Mouse (Mus musculus): ENCODE measurements around the gene Cib4.
A peak's percentile ranks its signal among the peaks of the same experiment; 100 is the strongest.

Gene Cib4

DNA sequence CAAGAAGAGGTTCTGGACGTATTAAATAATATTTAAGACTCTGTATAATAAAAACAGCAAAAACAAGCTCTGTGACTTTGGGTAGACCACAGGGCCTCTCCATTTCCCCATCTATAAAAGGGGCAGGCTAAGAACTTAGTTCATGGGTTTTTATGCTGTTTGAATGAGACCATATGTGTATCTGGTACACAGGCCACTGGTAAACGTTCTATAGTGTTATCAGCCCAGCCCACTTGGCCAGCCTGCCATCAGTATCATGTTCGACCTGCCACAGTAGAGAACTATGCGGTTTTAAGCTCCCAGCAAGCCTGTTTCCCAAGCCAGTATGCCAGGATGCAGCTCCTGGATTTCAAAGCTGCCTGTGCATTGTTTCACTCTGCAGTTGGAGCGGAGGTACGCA, 27.1 kb downstream of the Cib4 start:
- no peak for DNase-seq (ENCODE audit: low spot score in 2 of 2)

DNA sequence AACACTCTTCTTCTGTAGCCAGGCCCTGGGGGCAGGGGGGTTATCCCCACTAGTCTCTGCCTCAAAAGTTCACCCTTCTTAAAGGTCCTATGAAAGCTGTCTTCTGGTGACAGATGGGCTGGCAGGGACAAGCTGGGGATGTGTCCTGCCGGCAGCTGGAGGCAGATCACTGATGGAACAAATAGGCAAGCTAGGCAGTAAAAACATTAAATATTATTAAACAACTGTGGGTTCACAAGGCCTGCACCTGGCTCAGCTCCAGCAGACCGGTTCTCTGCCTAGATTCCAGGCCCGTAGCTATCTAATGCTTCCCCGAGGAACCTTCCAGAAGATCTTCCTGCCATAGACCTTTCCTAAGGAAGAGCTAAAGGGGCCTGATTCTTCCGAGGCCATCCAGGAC, 27.5 kb downstream of the Cib4 start:
- DNase-seq (ENCODE audit: low spot score in 2 of 2) = no peak

DNA sequence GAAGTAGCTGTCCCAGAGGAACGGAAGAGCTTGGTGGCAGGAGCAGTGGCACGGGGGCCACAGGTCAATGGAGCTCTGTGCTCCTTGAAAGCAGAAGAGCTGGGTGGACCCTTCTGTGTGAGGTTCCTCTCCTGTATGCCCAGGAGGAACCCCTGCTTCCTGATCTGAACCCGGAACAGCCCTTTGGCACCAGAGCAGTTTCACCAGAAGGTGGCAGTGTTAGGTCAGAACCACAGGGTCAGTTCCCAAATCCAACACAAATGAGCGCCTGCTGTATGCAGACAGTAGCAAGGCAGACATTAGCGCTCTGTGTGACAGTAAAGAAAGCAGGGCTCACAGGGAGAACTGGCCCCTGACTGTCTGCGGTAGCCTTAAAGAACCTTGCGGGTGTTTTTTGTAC, 29.3 kb downstream of the Cib4 start:
- peak; percentile 48 to 52 for DNase-seq (ENCODE audit: low spot score in 2 of 2)

DNA sequence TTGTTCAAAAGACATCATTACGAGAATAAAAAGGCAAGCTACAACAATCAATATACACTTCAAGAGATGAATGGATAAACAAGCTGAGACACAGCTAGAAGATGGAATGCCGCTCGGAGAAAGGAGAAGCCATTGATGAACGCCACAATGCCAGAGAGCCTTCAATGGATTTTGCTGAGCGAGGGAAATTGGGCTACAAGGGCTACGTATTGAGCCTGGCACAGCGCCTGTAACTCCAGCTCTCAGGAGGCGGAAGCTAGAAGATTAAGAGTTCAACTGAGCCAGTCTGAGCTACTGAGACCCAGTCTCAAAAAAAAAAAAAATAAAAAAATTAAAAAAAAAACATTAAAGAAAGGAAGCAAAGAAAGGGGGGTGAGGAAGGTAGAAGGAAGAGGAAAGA, 32.5 kb downstream of the Cib4 start:
- DNase-seq (ENCODE audit: low spot score in 2 of 2) = no peak

DNA sequence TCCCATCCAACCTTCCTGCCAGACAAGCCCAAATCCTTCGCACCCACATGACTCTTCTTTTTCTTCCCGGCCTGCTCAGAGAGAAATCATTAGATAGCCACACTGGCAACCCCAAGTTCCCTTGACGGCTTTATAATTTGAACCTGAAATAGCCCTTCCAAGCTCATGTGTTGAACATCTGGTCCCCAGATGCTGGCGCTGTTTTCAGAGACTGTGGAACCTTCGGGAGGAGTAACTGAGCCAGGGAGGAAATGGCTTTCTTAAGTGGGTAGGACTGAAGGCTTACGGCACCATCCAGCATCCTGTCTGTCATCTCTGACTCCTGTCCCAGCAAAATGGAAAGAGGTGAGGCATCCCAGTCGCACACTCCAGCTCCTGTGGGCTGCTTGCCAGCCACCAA, 48.3 kb downstream of the Cib4 start:
- DNase-seq (ENCODE audit: low spot score in 2 of 2) = no peak

DNA sequence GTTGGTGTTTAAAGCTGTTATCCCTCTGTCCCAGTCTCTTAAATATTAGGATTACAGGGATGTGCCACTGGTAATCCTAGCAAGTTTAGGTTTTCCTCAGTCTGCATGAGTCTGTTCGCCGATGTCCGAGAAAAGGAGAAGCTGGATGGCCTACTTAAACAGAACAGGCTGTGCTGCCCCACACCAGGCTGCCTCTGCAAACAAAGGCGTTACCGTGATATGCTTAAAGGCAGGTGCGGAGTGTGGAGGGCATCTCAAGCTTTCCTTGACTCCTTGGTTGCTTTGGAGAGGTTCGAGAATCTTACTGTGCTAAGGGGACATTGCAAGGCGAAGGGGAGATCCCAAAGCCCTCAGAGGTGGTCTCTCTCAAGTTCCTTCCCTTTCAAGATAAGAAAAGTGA, 48.8 kb downstream of the Cib4 start:
- no peak for DNase-seq (ENCODE audit: low spot score in 2 of 2)

DNA sequence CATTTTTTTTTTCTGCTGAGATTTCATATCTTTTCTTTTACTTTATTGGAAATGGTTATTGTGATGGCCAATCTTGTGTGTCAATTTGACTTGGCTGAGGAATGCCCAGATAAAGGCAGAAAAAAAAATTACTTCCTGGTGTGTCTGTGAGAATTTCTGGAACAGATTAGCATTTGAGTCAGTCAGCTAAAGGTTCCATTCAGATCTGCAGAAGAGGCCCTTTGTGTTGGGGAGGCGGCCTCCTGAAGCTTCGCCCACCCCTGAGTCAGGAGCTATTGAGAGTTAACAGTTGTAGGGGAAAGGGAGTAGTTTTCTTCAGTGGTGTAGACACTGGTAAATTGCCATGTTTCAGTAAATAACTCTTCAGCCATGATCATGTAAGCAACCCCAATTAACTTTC, 50.3 kb downstream of the Cib4 start:
- DNase-seq (ENCODE audit: low spot score in 2 of 2) = no peak

DNA sequence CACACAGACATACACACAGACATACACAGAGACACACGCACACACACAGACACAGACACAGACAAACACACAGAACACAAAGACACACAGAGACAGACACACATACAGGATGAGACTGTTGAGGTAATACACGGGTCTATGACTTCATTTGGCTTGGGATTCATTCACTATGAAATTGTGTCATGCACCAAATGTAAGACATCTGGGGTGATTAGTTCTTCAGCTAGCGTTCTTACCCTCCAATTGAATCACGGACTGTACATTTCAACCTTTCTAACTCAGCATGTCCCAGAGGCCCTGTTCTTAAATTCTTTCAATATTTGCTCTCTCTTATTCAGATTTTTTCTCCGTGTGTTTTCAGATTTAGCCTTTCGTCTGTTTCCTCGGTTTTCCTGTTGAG, 51.0 kb downstream of the Cib4 start:
- DNase-seq (ENCODE audit: low spot score in 2 of 2) = no peak

DNA sequence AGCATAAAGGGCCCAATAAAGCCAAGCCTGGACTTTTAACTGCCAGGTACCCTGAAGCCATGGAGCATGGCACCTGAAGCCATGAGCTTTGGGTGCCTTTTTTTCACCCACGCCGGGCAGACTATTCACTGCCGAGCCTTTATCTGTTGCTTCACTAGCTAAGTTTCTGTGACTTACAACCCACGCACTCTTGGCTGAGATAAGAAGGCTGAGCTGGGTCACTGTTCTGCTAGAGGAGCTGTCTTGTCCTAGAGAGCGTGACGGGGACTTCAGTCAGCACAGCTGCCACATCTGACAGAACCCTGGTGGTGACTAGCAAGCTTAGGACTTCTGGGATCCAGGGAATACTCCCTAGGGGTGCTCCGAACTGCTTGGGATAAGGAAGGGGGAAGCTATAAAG, 51.9 kb downstream of the Cib4 start:
- no peak for DNase-seq (ENCODE audit: low spot score in 2 of 2)

DNA sequence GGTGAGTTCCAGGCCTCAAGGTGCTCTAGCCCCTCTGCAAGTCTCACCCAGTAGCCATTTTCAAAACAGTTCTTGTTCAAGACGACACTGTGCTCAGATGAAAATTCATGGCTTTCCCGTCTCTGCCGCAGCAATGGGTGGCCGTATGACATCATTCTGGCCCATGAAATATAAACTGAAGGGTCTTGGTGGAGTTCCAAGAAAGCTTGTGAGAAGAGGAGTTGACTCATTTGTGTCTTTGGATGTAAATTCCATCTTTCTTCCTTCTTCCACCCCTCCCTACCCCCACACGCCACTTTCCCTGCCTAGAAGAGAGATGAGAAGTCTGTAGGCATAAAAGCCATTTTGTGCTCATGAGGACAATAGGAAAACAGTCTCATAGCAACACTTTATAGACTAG, 54.8 kb downstream of the Cib4 start:
- no peak for DNase-seq (ENCODE audit: low spot score in 2 of 2)

DNA sequence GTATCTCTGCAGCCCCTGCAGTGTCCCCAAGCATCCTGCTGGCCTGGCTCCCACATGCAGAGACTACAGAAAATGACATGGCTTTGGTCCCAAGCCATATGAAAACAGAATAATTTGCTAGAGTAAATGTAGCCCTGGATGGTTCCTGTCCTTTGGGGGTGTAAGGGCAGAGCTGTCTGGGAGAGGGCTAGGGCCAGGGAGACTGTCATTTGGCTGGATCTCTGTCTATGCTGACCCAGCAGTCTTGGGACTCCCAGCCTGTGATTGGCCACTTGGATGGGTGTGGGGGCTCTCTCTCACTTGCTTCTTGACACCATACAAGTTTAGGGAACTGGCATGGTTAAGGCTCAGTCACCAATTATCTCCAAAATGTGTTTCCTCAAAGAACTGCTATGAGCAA, 55.4 kb downstream of the Cib4 start:
- DNase-seq (ENCODE audit: low spot score in 2 of 2) = no peak

DNA sequence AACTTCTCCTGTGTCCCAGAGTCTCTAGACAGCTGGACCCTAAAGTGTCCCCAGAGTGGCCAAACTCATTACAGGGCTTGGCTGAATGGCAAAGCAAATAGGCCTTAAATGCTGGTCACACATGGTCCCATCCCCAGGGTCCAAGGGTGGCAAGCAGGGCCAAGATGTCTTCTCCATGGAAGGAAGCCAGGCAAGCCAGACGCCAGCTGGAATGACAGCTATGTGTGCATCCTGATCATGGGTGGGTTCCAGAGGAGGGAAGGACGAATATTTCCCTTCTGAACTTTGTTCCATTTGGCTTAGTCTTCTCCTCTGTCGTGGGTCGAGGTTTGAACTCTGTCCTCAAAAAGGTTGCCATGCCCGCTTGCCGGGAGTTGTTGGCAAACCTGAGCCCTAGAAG, 60.5 kb downstream of the Cib4 start:
- DNase-seq (ENCODE audit: low spot score in 2 of 2) = peak in 1 of 2 experiments; percentile 23

DNA sequence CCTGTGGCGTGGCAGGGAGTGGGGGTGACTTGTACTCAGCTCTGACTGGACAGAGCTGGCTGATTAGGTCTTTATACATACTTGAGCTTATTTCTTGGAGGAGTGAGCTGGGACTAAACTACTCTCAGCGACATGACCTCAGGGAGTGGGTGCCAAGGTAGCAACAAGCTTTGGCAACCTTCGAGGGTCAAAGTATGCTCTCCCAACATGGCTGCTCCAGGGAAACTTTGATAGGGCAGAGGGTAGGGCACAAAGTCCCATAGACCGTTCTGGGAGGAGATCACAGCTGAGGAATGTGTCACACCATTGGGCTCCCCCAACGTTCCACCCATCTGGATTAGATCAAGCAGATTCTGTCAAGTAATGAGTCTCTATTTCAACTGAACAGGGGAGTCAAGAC, 61.0 kb downstream of the Cib4 start:
- no peak for DNase-seq (ENCODE audit: low spot score in 2 of 2)

DNA sequence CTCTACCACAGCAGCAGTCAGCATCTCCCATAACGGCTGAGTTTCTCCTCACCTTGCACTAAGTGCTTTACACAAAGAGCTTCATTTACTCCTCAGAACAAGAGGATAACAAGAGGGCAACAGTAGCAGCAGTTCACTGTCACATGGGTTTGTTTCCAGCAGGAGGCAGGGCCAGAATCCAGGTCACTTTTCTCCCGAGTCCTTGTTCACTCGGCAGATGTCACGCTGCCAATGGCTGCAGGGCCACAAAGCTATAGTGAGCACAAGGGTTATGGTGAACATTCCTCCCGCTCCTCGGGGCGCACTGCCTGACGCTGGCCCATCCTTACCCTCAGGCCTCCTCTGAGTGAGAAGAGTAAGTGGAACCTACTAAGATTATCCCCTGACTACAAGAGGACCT, 62.1 kb downstream of the Cib4 start:
- DNase-seq (ENCODE audit: low spot score in 2 of 2) = no peak

DNA sequence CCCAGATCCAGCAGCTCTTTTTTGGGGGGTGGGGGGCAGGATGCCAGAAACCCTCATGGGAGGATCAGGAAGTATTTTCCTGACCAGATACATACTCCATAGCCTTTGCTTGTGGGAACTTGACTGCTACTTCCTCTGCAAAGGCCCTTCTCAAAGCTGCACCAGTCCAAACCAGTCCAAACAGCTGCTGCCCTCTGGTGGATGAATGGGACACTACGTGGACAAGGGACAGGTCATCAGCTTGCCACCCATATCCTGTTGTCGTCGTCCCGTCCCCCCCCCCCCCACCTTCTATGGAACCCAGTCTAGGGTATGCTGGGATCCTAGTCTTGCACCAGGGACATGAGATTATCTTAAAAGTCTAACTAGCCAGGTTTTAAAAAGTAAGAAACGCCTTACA, 63.3 kb downstream of the Cib4 start:
- peak; percentile 65 to 72 for DNase-seq (ENCODE audit: low spot score in 2 of 2)

DNA sequence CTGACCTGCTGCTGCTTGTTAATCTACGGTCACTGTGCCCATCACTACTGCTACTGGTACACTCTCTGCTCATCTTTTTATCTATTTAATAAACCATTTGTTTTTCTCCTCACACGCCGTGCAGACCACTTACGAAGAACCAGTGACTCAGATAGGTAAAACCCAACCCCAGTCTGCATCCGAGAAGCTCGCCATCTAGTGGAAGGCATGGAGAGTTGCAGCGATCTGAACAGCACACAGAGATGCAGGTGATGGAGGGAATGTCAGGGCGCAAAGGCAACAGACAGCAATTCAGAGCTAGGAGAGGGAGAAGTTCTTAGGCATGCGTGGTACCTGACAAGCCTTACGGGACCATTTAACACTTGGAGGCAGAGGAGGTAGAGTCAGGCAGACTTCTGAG, 69.1 kb downstream of the Cib4 start:
- DNase-seq (ENCODE audit: low spot score in 2 of 2) = no peak

DNA sequence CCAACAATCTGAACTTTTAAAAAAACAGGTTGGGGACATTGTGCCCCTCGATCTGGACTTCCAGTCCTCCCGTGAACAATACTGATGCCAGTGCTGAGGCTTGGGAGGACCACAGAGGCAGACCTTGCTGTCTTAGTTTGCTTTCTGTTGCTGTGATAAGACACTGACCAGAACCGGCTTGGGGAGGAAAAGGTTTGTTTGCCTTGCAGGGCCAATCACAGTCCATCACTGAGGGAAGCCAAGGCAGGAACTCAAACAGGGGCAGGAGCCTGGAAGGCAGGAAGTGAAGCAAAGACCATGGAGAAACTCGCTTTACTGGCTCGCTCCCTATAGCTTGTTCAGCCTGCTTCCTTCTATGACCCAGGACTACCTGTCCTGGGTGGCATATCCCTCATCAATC, 73.5 kb downstream of the Cib4 start:
- peak in 1 of 2 experiments; percentile 20 for DNase-seq (ENCODE audit: low spot score in 2 of 2)

DNA sequence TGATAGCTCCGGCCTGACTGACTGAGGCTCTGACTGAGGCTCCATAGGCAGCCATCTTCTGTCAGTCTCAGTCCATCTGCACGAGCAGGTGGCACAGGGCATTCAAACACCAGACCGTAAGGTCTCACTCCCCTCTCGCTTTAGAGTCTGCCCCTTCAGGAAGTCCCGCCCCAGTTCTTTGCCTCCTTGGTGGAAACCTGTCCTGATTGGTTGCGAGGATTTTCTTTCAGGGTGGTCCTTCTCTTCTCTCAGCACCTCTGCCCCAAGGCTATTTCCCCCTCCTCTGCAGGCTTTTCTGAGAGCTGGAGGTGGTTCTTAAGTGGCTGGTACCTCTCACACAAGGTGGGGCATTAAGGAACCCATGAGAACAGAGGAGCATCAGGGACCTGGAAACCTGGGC, 75.2 kb downstream of the Cib4 start:
- DNase-seq (ENCODE audit: low spot score in 2 of 2) = no peak

DNA sequence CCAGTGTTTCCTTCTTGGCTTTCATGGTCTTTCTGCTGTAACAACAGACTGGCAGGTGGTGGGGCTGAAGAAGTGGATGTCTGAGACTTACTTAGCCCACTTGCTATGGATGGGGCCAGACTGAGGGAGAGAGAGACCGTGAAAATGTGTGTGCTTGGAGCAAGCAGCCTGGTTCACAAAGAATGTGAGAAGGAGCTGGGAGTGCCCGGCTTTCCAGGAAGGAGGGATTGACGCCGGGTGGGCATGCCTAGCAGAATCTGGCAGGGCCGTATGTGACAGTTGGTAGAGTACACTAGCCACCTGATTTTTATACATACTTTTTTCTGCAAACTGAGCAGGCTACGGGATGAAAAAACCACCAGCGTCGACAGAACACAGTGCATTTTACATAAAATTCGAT, 79.3 kb downstream of the Cib4 start:
- no peak for DNase-seq (ENCODE audit: low spot score in 2 of 2)

DNA sequence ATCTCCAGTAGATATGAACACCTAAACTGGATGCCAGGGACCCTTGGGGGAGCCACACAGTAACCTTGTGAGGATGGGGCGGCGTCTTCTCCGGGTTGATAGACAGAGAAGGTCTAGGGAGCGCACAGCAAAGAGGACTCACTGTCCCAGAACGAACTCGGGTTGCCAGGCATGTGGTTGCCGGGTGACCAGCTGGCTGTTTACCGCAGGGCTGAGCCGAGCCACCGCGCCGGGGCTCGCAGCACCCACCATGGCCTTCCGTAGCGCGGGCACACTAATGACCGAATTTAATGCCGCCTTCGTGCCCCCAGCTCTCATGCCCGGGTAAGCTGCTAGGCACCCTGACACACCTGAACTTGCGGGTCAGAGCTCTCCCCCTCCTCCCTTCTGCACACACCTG, 79.8 kb downstream of the Cib4 start, which contains the start of gene 1700001C02Rik:
1700001C02Rik (plus strand) TSS at position 187 of the 400 bp plus-strand sequence.
- DNase-seq (ENCODE audit: low spot score in 2 of 2) = no peak

DNA sequence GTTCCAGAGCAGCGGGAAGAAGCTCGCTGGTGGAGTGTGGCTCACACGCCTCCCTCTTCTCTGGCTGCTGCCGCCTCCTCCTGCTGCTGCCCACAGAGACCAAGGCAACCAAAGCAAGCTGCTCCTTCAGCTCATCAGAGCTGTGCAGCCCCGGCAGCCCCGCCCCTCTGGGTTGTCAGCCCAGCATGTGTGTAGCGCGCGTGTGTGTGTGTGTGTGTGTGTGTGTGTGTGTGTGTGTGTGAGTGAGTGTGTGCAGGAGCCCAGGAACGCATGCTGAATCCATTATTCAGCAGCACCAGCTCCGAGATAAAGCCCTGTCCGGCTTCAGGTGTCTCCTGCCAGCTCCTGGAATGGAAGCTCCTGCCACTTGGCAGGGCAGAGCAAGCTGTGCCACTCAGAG, 83.8 kb downstream of the Cib4 start, which contains the start of gene Otof:
Otof (minus strand) TSS at position 112 of the 400 bp plus-strand sequence.
- no peak for DNase-seq (ENCODE audit: low spot score in 2 of 2)

DNA sequence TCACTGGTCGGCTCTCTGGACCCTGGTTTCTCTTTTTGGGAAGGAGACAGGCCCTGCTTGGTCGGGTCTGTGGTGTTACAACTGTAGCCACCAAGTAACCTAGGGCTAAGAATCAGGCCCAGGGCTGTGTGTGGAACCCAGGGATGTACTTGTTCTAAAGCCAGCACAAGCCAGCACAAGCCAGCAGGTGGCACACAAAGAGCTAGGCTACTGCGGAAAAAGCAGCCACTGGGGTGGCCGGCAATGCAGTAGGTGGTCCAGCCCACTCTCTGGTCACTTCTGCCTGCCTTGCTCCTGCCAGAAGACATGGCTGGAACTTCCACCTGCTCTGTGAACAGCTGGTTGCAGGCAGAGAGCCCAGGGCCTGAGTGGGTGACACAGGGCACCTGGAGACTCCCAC, 85.5 kb downstream of the Cib4 start:
- DNase-seq (ENCODE audit: low spot score in 2 of 2) = no peak

DNA sequence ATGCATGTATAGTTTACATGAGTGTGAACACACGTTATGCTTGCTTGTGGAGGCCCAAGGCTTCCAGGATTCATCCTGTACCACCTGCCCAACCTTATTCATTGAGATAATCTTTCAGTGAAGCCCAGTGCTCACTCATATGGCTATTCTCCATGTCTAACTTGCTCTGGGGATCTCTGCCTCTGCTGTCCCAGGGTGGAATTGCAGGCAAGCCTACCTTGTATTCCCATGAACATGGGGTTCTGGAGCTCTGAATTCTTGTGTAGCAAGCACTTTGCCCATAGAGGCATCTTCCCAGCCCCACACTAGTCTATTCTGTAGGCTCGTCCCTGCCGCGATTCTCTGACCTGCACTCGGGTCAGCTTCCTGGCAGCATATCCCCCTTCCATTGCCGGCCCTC, 89.6 kb downstream of the Cib4 start:
- DNase-seq (ENCODE audit: low spot score in 2 of 2) = no peak

DNA sequence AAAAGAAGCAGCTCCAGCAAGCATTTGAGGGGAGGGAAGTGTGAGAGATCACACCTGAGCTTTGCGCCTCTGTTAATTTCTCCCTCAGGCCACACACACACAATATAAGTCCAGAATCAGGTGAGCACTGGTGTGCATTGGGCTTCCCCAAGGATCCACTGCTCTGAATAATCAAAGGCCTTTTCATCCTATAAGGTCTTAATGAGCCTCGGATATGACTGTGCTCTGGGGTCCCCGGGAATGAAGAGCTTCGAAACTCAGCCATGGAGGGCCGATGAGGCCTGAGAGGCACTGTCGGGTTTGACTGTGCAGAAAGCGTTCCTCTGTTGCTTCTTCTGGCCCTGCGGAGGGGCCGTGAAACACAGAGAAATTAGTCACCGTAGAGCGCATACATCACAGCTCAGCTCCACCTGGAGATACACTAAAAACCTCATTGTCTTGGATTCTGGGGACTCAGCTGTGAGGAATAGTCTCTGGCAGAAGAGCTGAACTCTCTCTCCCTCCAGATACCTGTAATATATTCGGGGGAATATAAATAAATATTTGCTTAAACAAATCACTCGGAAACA, 101.2 kb downstream of the Cib4 start:
- DNase-seq (ENCODE audit: low spot score in 2 of 2) = no peak

DNA sequence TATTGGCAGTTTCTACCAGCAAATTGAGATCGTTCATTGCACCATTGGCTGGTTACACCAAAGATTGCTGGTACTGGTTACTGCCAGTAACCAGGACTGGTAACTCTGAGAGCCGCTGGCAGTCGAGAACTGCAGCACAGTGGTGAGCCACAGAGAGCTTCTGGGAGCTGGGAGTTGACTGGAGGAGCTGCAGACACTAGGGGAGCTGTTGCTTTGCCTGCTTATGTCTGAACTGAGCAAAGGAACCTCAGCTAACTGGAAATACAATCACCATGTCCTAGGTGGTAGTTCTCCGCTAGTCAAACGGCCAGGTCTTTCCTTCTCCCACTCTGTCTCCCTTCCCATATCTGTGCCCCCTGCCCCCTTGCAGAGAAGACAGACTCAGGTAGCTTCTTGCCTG, 103.4 kb downstream of the Cib4 start:
- DNase-seq (ENCODE audit: low spot score in 2 of 2) = no peak

Measured in urinary bladder, postnatal 36 days (tissue).